Mouse (Mus musculus) thymus, adult 2 months (tissue): ENCODE measurements around the gene Klhl41. TPM values are rescaled to one million over a fixed set of nuclear protein-coding genes. Genes with fewer than 3 reads are reported as not detected.

Experiments
- DNase-seq: peaks from one replicate; pipeline ENCODE4 v3.0.0; 2021
- H3K27ac ChIP-seq: fragments of 200-500 bp; 2 replicates; pipeline ENCODE4 v1.5.1; 2012; ENCODE audit warnings: low read length, control low read depth; ENCODE audit not compliant: control insufficient read depth, insufficient read depth
- H3K27me3 ChIP-seq: fragments of 200-500 bp; 2 replicates; pipeline ENCODE4 v1.6.1; 2012; ENCODE audit warnings: mild to moderate bottlenecking, low read length, moderate library complexity, mixed read lengths; ENCODE audit not compliant: control insufficient read depth, insufficient read depth
- H3K36me3 ChIP-seq: fragments of 200-500 bp; 2 replicates; pipeline ENCODE4 v1.6.1; 2012; ENCODE audit warnings: mild to moderate bottlenecking, low read length, moderate library complexity; ENCODE audit not compliant: control insufficient read depth, insufficient read depth
- H3K4me1 ChIP-seq: fragments of 200-500 bp; replicated peaks from 2 replicates; pipeline ENCODE4 v1.6.1; 2012; ENCODE audit warnings: low read length; ENCODE audit not compliant: control insufficient read depth, insufficient read depth
- H3K4me3 ChIP-seq: fragments of 200-500 bp; 2 replicates; pipeline ENCODE4 v1.5.1; 2012; ENCODE audit warnings: mild to moderate bottlenecking, low read length, control low read depth, moderate library complexity; ENCODE audit not compliant: control insufficient read depth, insufficient read depth
- CTCF ChIP-seq: fragments of 200-500 bp; IDR thresholded peaks from 2 replicates; pipeline ENCODE4 v1.5.1; 2012; ENCODE audit warnings: mild to moderate bottlenecking, control low read depth, low read length, moderate library complexity, borderline replicate concordance; ENCODE audit not compliant: control insufficient read depth, poor library complexity, insufficient read depth; ENCODE audit errors: extremely low read depth
- POLR2A ChIP-seq: fragments of 200-500 bp; IDR thresholded peaks from 2 replicates; pipeline ENCODE4 v1.6.1; 2012; ENCODE audit warnings: mild to moderate bottlenecking, low read length, control low read depth, moderate library complexity; ENCODE audit not compliant: control insufficient read depth, poor library complexity, insufficient read depth; ENCODE audit errors: extremely low read depth
- WGBS: fragments of 180-500 bp; shearing (Covaris S2); methylation state at CpG from one replicate; pipeline ENCODE4 v1.1.7; 2018; 5-methylcytosine and 5-hydroxymethylcytosine counted together
- polyA plus RNA-seq: library from polyadenylated mRNA; depleted of rRNA; stranded (reverse); fragments of >200 nt; gene quantifications from 2 replicates; pipeline ENCODE4 v1.2.3, GENCODE M21; 2012

Klhl41 gene
- polyA plus RNA-seq, 1 experiment, result 0.43 TPM

GRCm38 (mm10) chr2:69640100-69640499 is 29.8 kb upstream of the Klhl41 start:
- 72% methylated on average over 10 of the region's 10 CpGs for WGBS
- TF ChIP-seq POLR2A (no peak), CTCF (no peak)
- H3K27ac ChIP-seq, result no peak overlapping the region
- no peaks in the 10 kb centered on the region for H3K27me3 ChIP-seq
- no peaks in the 10 kb centered on the region for H3K36me3 ChIP-seq
- no peaks in the 10 kb centered on the region for H3K4me1 ChIP-seq
- DNase-seq, result no peak
- no peak overlapping the region for H3K4me3 ChIP-seq

DNA sequence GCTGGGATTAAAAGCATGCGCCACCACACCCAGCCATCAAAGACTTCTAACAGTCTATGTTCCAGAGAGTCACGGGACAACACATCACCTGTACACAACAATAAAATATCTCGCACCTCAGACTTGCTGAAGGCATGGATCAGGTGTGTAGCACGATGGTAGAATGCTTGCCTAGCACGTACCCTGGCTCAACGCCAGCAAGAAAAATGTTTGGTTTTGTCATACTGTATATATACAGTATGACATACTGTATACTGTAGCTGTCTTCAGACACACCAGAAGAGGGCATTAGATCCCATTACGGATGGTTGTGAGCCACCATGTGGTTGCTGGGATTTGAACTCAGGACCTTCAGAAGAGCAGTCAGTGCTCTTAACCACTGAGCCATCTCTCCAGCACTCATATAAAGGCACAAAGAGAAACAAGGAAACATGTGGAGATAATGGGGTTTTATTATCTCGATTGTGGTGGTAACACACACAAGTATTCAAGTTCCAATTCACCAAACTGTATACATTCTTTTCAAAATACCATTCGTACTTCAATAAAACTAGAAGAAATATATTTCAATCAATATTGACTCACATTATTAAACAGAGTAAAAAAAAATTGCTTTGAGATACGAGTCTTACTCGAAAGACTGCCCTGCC is 24.8 kb upstream of the Klhl41 start:
- Histone ChIP-seq H3K4me3 (no peak overlapping the region), H3K27me3 (no peaks in the 10 kb centered on the region), H3K36me3 (no peaks in the 10 kb centered on the region), H3K4me1 (peaks cover 6% of the 10 kb centered on the region), H3K27ac (no peak overlapping the region)
- TF ChIP-seq CTCF (no peak), POLR2A (no peak)
- 95% methylated on average over 11 of the region's 11 CpGs for WGBS
- no peak for DNase-seq

DNA sequence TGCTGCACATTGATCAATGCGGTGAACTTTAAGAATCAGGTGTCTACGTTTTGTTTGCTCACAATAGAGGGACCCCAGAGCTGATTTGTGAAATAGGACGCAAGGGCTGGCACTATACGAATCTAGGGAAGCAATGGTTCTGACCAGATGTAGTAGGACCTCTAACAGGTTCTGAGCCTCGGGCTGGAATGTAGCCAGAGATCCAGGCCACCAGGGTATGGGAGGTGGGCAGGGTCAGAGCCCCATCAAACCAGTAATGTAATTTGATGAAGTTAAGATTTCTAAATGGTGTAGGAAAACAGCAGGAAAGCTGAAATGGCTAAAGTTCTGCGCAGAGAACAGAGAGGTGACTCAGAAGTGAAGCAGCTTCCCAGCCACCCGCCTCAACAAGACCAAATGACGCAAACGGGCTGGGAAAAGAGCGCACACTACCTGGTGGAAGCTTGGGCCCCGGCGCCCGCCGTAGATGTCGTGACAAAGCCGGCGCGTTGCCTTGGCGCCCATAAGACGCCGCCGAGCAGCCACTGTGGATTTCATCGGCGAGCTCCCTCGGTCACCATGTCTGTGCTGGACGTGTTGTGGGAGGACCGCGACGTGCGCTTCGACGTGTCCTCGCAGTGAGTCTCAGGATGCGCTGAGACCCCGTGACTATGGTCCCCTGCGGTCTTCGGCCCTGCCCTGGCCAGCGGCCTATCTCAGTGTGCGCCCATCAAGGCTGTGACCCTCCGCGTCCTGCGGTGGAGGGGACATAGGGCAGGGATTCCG is 23.0 kb upstream of the Klhl41 start, which contains the start of gene Bbs5:
TSS of gene Bbs5 (plus strand) at position 446 of the 765 bp plus-strand sequence.
- H3K36me3 ChIP-seq, result no peaks in the 10 kb centered on the region
- peaks cover 6% of the 10 kb centered on the region for H3K4me1 ChIP-seq
- no peak within 1 kb of the TSS for H3K27ac ChIP-seq
- TF ChIP-seq CTCF (0 out of 2 replicates have a peak, but pooled peaks have one; percentile 21), POLR2A (no peak)
- peak; percentile 70 for DNase-seq
- WGBS, result 6% methylated on average over 43 of the region's 43 CpGs
- H3K4me3 ChIP-seq, result peak within 1 kb of the TSS; percentile 84
- H3K27me3 ChIP-seq, result no peaks in the 10 kb centered on the region

DNA sequence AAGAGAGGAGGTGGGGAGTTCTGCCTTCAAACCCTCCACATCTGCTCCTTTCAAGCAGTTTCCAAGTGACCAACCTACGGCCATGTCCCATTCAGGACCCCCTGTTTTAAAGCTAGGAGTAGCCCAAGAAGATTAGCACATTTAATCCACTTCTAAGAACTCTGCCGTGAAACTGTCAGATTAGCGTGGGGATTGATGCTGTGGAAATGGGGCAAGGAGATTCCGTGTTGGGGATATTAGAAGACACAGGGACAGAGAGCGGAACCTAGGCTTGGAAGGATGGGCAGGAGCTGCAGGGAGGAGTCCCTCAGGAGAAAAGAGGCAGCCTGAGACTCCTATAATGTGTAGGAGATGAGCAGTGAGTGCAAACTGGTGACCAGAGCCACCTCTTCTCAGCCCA is 20.2 kb upstream of the Klhl41 start:
- peaks cover 6% of the 10 kb centered on the region for H3K4me1 ChIP-seq
- no peak for TF ChIP-seq POLR2A
- no peak for TF ChIP-seq CTCF
- no peaks in the 10 kb centered on the region for H3K27me3 ChIP-seq
- no peak overlapping the region for H3K27ac ChIP-seq
- WGBS, result 96% methylated on average over 5 of the region's 5 CpGs
- H3K36me3 ChIP-seq, result no peaks in the 10 kb centered on the region
- DNase-seq, result no peak
- no peak overlapping the region for H3K4me3 ChIP-seq

DNA sequence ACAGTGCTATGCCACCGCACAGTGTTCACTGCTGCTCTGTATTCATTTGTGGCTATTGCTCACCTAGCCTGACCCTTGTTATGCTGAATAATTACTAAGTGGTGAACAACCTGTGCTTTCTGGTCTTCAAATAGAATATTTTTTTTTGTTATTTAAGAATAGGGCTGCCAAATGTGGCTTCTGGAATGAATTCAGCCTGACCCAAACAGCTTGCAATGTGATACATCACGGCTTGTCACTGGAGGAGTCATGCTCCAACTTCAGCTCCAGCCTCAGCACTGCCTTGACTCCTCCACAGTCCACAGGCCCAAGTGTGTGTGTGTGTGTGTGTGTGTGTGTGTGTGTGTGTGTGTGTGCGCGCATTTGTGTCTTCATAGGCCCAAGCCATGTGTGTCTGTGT is 10.6 kb upstream of the Klhl41 start:
- H3K36me3 ChIP-seq, result no peaks in the 10 kb centered on the region
- no peaks in the 10 kb centered on the region for H3K4me1 ChIP-seq
- TF ChIP-seq CTCF, result no peak
- no peak for TF ChIP-seq POLR2A
- no peak overlapping the region for H3K27ac ChIP-seq
- WGBS, result 97% methylated on average over 4 of the region's 4 CpGs
- DNase-seq, result no peak
- no peak overlapping the region for H3K4me3 ChIP-seq
- no peaks in the 10 kb centered on the region for H3K27me3 ChIP-seq

DNA sequence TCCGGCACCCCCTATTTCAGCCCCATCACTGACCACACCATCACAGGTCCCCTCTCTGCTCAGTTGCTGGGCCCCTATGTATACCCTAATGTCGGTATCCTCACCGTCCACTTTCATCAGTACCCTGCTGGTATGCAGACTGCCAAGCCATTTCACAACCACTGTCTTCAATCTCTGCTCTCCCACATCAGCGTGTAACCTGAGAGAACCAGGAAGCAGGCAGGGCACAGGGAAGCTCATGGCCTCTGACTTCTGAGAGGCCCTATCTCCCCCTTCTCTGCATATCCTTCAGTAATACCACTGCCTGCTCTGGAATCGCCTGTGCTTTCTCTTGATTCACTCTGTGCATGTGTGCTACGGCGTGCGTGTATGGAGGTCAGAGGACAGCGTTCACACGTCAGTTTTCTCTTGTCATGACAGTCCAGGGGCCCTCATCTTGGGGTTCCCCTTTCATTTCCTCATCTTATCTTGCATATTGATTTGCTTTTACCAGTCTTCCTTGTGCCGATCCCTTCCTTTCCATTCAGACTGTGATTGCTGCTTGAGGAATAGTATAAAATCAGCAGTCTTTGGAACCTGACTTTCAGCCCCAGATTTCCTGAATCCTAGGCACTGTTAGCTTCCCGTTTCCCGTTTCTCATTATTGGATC is 6.0 kb upstream of the Klhl41 start:
- no peaks in the 10 kb centered on the region for H3K36me3 ChIP-seq
- no peaks in the 10 kb centered on the region for H3K27me3 ChIP-seq
- TF ChIP-seq CTCF, result no peak
- no peak for TF ChIP-seq POLR2A
- DNase-seq, result no peak
- 94% methylated on average over 13 of the region's 13 CpGs for WGBS
- no peak overlapping the region for H3K4me3 ChIP-seq
- H3K4me1 ChIP-seq, result no peaks in the 10 kb centered on the region
- no peak overlapping the region for H3K27ac ChIP-seq
